Mouse (Mus musculus): ENCODE measurements around the gene Rbm38.

Rbm38 gene

GRCm38 (mm10) chr2:173020430-173020829, at the start of gene Rbm38:
Gene Rbm38 (plus strand): TSS chr2:173020498.
- DNase-seq, result no peak

GRCm38 (mm10) chr2:172971865-172972264, 48.4 kb upstream of the Rbm38 start:
- no peak for DNase-seq

- DNase-seq, result peak; percentile 43
Observed at GRCm38 (mm10) chr2:172973806-172974565, 46.3 kb upstream of the Rbm38 start.

GRCm38 (mm10) chr2:172974701-172975100, 45.6 kb upstream of the Rbm38 start:
- no peak for DNase-seq

GRCm38 (mm10) chr2:172975159-172975558, 45.1 kb upstream of the Rbm38 start:
- no peak for DNase-seq

GRCm38 (mm10) chr2:172976661-172977238, 43.5 kb upstream of the Rbm38 start:
- DNase-seq, result peak; percentile 69

GRCm38 (mm10) chr2:172977409-172978130, 42.7 kb upstream of the Rbm38 start, which contains the start of gene Spo11:
Gene Spo11 (plus strand): TSS chr2:172977700.
- DNase-seq, result peak; percentile 92

GRCm38 (mm10) chr2:172978131-172978633, 42.1 kb upstream of the Rbm38 start:
- DNase-seq, result no peak

- no peak for DNase-seq
Observed at GRCm38 (mm10) chr2:172979666-172980345, 40.5 kb upstream of the Rbm38 start.

GRCm38 (mm10) chr2:172982776-172983561, 37.3 kb upstream of the Rbm38 start:
- DNase-seq, result peak; percentile 53

GRCm38 (mm10) chr2:172990161-172990560, 30.1 kb upstream of the Rbm38 start:
- DNase-seq, result no peak

- peak; percentile 83 for DNase-seq
Observed at GRCm38 (mm10) chr2:172996207-172996606, 24.1 kb upstream of the Rbm38 start.

- DNase-seq, result no peak
Observed at GRCm38 (mm10) chr2:172997748-172998147, 22.6 kb upstream of the Rbm38 start.

- DNase-seq, result no peak
Observed at GRCm38 (mm10) chr2:172998478-172998877, 21.8 kb upstream of the Rbm38 start.

- DNase-seq, result peak; percentile 99
Observed at GRCm38 (mm10) chr2:172999630-173000284, 20.5 kb upstream of the Rbm38 start, which contains the start of gene Rae1. Gene Rae1 (plus strand): TSS chr2:173000117.

- DNase-seq, result no peak
Observed at GRCm38 (mm10) chr2:173000285-173000652, 20.0 kb upstream of the Rbm38 start.

- no peak for DNase-seq
Observed at GRCm38 (mm10) chr2:173000921-173001320, 19.4 kb upstream of the Rbm38 start.

GRCm38 (mm10) chr2:173003737-173004136, 16.6 kb upstream of the Rbm38 start:
- DNase-seq, result no peak

- DNase-seq, result no peak
Observed at GRCm38 (mm10) chr2:173010220-173010717, 10.0 kb upstream of the Rbm38 start.

- no peak for DNase-seq
Observed at GRCm38 (mm10) chr2:173011440-173011839, 8.9 kb upstream of the Rbm38 start.

- DNase-seq, result no peak
Observed at GRCm38 (mm10) chr2:173014741-173015287, 5.5 kb upstream of the Rbm38 start.

All from thymus, postnatal 25 days (tissue).